Mouse (Mus musculus) MEL (cell line): Measurements from ENCODE around the gene Zmynd10. TPM values are rescaled to one million over a fixed set of nuclear protein-coding genes. Genes with fewer than 3 reads are reported as not detected.
A peak's percentile ranks its signal among the peaks of the same experiment; 100 is the strongest.

ENCODE experiments used
- DNase-seq: peaks from one replicate; pipeline ENCODE4 v3.0.0; 2011; ENCODE audit warnings: low read depth, low spot score
- H3K27ac ChIP-seq: 2 replicates; pipeline ENCODE4 v1.5.1; 2012; ENCODE audit warnings: low read depth, mild to moderate bottlenecking, control low read depth, low read length, moderate library complexity; ENCODE audit not compliant: control insufficient read depth
- H3K27me3 ChIP-seq, 2 experiments: fragments of 150-350 bp in 1 of 2; sonication (generic) in 1 of 2; 2 replicates each; pipeline ENCODE4 v1.6.1; 2012; ENCODE audit warnings: low read length in 2 of 2, mild to moderate bottlenecking in 2 of 2, improper control_type of control experiment in 1 of 2, moderate library complexity in 1 of 2; ENCODE audit not compliant: insufficient read depth in 2 of 2, control insufficient read depth in 1 of 2
- H3K36me3 ChIP-seq, 2 experiments: 2 replicates each; pipeline ENCODE4 v1.6.1; 2012 to 2014; ENCODE audit warnings: low read length in 2 of 2, improper control_type of control experiment in 1 of 2, inconsistent platforms in 1 of 2, mild to moderate bottlenecking in 1 of 2; ENCODE audit not compliant: insufficient read depth in 2 of 2, control insufficient read depth in 1 of 2
- H3K4me1 ChIP-seq, 2 experiments: fragments of 150-350 bp in 1 of 2; sonication (generic) in 1 of 2; 2 replicates each; pipeline ENCODE4 v1.6.1; 2012; ENCODE audit warnings: low read length in 2 of 2, improper control_type of control experiment in 1 of 2, mild to moderate bottlenecking in 1 of 2; ENCODE audit not compliant: insufficient read depth in 2 of 2, control insufficient read depth in 1 of 2
- H3K4me3 ChIP-seq, 2 experiments: fragments of 150-350 bp in 1 of 2; sonication (generic) in 1 of 2; 2 replicates each; pipeline ENCODE4 v1.5.1; 2012; ENCODE audit warnings: low read depth in 2 of 2, low read length in 2 of 2, mild to moderate bottlenecking in 2 of 2, moderate library complexity in 2 of 2, control low read depth in 1 of 2, improper control_type of control experiment in 1 of 2; ENCODE audit not compliant: control insufficient read depth in 1 of 2, insufficient read depth in 1 of 2
- H3K79me2 ChIP-seq: 2 replicates; pipeline ENCODE4 v1.6.1; 2012; ENCODE audit warnings: mild to moderate bottlenecking, low read length, moderate library complexity; ENCODE audit not compliant: control insufficient read depth, poor library complexity, insufficient read depth
- H3K9ac ChIP-seq: 2 replicates; pipeline ENCODE4 v1.6.1; 2012; ENCODE audit warnings: low read depth, mild to moderate bottlenecking, control low read depth, low read length, moderate library complexity; ENCODE audit not compliant: control insufficient read depth, poor library complexity, severe bottlenecking
- H3K9me3 ChIP-seq: fragments of 150-350 bp; sonication (generic); replicated peaks from 2 replicates; pipeline ENCODE4 v1.6.1; 2012; ENCODE audit warnings: mild to moderate bottlenecking, low read length, improper control_type of control experiment, moderate library complexity; ENCODE audit not compliant: insufficient read depth
- BHLHE40 ChIP-seq: IDR thresholded peaks from 2 replicates; pipeline ENCODE4 v1.6.1; 2012; ENCODE audit warnings: low read depth, mild to moderate bottlenecking, inconsistent platforms, low read length, improper control_type of control experiment, borderline replicate concordance
- CHD1 ChIP-seq: IDR thresholded peaks from 2 replicates; pipeline ENCODE4 v1.6.1; 2012; ENCODE audit warnings: low read depth, mild to moderate bottlenecking, inconsistent platforms, low read length, improper control_type of control experiment
- CHD2 ChIP-seq: IDR thresholded peaks from 2 replicates; pipeline ENCODE4 v1.6.1; 2011; ENCODE audit warnings: low read length, improper control_type of control experiment
- CTCF ChIP-seq, 3 experiments: IDR thresholded peaks in 2 of 3; conservative IDR thresholded peaks in 1 of 3; 2 replicates each; pipeline ENCODE4 v1.5.1; 2011 to 2012; ENCODE audit warnings: low read length in 3 of 3, low read depth in 2 of 3, mild to moderate bottlenecking in 2 of 3, improper control_type of control experiment in 1 of 3, inconsistent platforms in 1 of 3, mixed read lengths in 1 of 3, moderate library complexity in 1 of 3; ENCODE audit not compliant: control insufficient read depth in 1 of 3, insufficient read depth in 1 of 3, poor library complexity in 1 of 3, severe bottlenecking in 1 of 3
- E2F4 ChIP-seq: IDR thresholded peaks from 2 replicates; pipeline ENCODE4 v1.6.1; 2011; ENCODE audit warnings: low read depth, low read length, improper control_type of control experiment, borderline replicate concordance
- ELF1 ChIP-seq: IDR thresholded peaks from 2 replicates; pipeline ENCODE4 v1.6.1; 2014; ENCODE audit warnings: low read depth, mild to moderate bottlenecking, inconsistent platforms, low read length, improper control_type of control experiment, moderate library complexity
- EP300 ChIP-seq, 2 experiments: IDR thresholded peaks; 2 replicates each; pipeline ENCODE4 v1.6.1; 2011; ENCODE audit warnings: improper control_type of control experiment in 2 of 2, low read length in 2 of 2, low read depth in 1 of 2, mild to moderate bottlenecking in 1 of 2
- ETS1 ChIP-seq: IDR thresholded peaks from 2 replicates; pipeline ENCODE4 v1.6.1; 2012; ENCODE audit warnings: low read depth, mild to moderate bottlenecking, inconsistent platforms, low read length, improper control_type of control experiment, moderate library complexity
- GATA1 ChIP-seq: IDR thresholded peaks from 2 replicates; pipeline ENCODE4 v1.6.1; 2011; ENCODE audit warnings: low read depth, low read length, improper control_type of control experiment
- HCFC1 ChIP-seq: IDR thresholded peaks from 2 replicates; pipeline ENCODE4 v1.6.1; 2012; ENCODE audit warnings: low read depth, mild to moderate bottlenecking, inconsistent platforms, low read length, improper control_type of control experiment, moderate library complexity
- JUND ChIP-seq: IDR thresholded peaks from 2 replicates; pipeline ENCODE4 v1.6.1; 2011; ENCODE audit warnings: low read depth, mild to moderate bottlenecking, improper control_type of control experiment, low read length
- KAT2A ChIP-seq: conservative IDR thresholded peaks from 2 replicates; pipeline ENCODE4 v1.6.1; 2012; ENCODE audit warnings: low read depth, low read length, improper control_type of control experiment, inconsistent platforms
- MAX ChIP-seq: IDR thresholded peaks from 2 replicates; pipeline ENCODE4 v1.6.1; 2011; ENCODE audit warnings: low read length, improper control_type of control experiment
- MEF2A ChIP-seq: IDR thresholded peaks from 2 replicates; pipeline ENCODE4 v1.6.1; 2014; ENCODE audit warnings: low read depth, mild to moderate bottlenecking, inconsistent platforms, low read length, improper control_type of control experiment; ENCODE audit not compliant: poor library complexity, insufficient replicate concordance, severe bottlenecking; ENCODE audit errors: extremely low read depth
- MXI1 ChIP-seq: IDR thresholded peaks from 2 replicates; pipeline ENCODE4 v1.6.1; 2011; ENCODE audit warnings: mild to moderate bottlenecking, low read depth, low read length, improper control_type of control experiment
- MYB ChIP-seq: IDR thresholded peaks from 2 replicates; pipeline ENCODE4 v1.6.1; 2011; ENCODE audit warnings: mild to moderate bottlenecking, low read depth, low read length, improper control_type of control experiment
- MYC ChIP-seq: IDR thresholded peaks from 2 replicates; pipeline ENCODE4 v1.6.1; 2011; ENCODE audit warnings: low read depth, mild to moderate bottlenecking, low read length, improper control_type of control experiment, moderate library complexity
- NELFE ChIP-seq: IDR thresholded peaks from 2 replicates; pipeline ENCODE4 v1.6.1; 2011; ENCODE audit warnings: low read depth, low read length, improper control_type of control experiment
- NRF1 ChIP-seq: IDR thresholded peaks from 2 replicates; pipeline ENCODE4 v1.6.1; 2014; ENCODE audit warnings: low read depth, mild to moderate bottlenecking, inconsistent platforms, low read length, improper control_type of control experiment, moderate library complexity; ENCODE audit not compliant: poor library complexity, insufficient read depth, severe bottlenecking
- POLR2A ChIP-seq, 2 experiments: IDR thresholded peaks; 2 replicates each; pipeline ENCODE4 v1.6.1; 2011 to 2012; ENCODE audit warnings: low read length in 2 of 2, mild to moderate bottlenecking in 2 of 2, control low read depth in 1 of 2, improper control_type of control experiment in 1 of 2, low read depth in 1 of 2, moderate library complexity in 1 of 2; ENCODE audit not compliant: control insufficient read depth in 1 of 2, insufficient read depth in 1 of 2, poor library complexity in 1 of 2
- POLR2AphosphoS2 ChIP-seq: IDR thresholded peaks from 2 replicates; pipeline ENCODE4 v1.6.1; 2011; ENCODE audit warnings: low read length, improper control_type of control experiment
- RAD21 ChIP-seq: IDR thresholded peaks from 2 replicates; pipeline ENCODE4 v1.6.1; 2011; ENCODE audit warnings: mild to moderate bottlenecking, low read depth, low read length, improper control_type of control experiment
- SIN3A ChIP-seq: IDR thresholded peaks from 2 replicates; pipeline ENCODE4 v1.6.1; 2012; ENCODE audit warnings: low read length, improper control_type of control experiment, inconsistent platforms
- SMC3 ChIP-seq: IDR thresholded peaks from 2 replicates; pipeline ENCODE4 v1.6.1; 2011; ENCODE audit warnings: low read depth, low read length, improper control_type of control experiment
- TAL1 ChIP-seq: IDR thresholded peaks from 2 replicates; pipeline ENCODE4 v1.6.1; 2012; ENCODE audit warnings: mild to moderate bottlenecking, inconsistent platforms, low read length, moderate library complexity, mixed read lengths
- TBP ChIP-seq: IDR thresholded peaks from 2 replicates; pipeline ENCODE4 v1.8.0; 2011; ENCODE audit warnings: low read depth, low read length, improper control_type of control experiment
- ZMIZ1 ChIP-seq: IDR thresholded peaks from 2 replicates; pipeline ENCODE4 v1.6.1; 2012; ENCODE audit warnings: low read depth, mild to moderate bottlenecking, inconsistent platforms, low read length, improper control_type of control experiment, moderate library complexity
- ZNF384 ChIP-seq: IDR thresholded peaks from 2 replicates; pipeline ENCODE4 v1.6.1; 2012; ENCODE audit warnings: low read depth, mild to moderate bottlenecking, inconsistent platforms, low read length, improper control_type of control experiment
- polyA plus RNA-seq, 2 experiments: library from polyadenylated mRNA; stranded (reverse) in 1 of 2; unstranded in 1 of 2; fragments of >175 nt in 1 of 2; fragments of >200 nt in 1 of 2; gene quantifications; 2 replicates each; pipeline versions ENCODE4 v1.2.1 to v1.2.4; 2012; ENCODE audit warnings: low replicate concordance in 2 of 2, low read depth in 1 of 2; ENCODE audit not compliant: insufficient read length in 2 of 2, insufficient read depth in 1 of 2, missing spikeins in 1 of 2
- total RNA-seq: library from RNA; depleted of rRNA; stranded (reverse); fragments of 300-350 nt; gene quantifications from 2 replicates; pipeline ENCODE4 v1.2.3, GENCODE M21; 2012

The Zmynd10 gene
- total and polyA plus RNA-seq, 3 experiments = 0.31 to 0.85 TPM; not detected in 1

DNA sequence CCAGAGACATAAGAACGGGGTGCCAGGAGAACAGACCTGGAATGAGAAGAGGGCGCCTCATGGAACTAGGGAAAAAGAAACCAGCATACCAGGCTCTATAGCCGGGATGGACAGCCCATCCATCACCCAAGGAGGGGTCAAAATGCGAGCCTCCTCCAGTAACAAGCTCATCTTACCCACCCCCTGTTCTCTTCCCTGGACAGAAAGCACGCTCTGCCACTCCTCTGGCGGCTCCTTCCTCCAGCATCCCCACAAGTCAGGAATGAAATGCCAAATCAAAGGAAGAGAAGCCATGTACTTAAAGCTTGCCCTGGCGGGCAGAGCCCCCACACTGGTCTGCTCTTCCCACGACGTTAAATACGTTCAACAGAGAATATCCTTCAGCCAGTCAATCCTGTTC lies 6.1 kb upstream of the Zmynd10 start:
- H3K27ac ChIP-seq = no peak overlapping the region
- no peaks in the 10 kb centered on the region for H3K9me3 ChIP-seq
- peak overlapping the region in 1 of 2 experiments; percentile 90; a peak in 1 of 4 replicates for H3K4me3 ChIP-seq

DNA sequence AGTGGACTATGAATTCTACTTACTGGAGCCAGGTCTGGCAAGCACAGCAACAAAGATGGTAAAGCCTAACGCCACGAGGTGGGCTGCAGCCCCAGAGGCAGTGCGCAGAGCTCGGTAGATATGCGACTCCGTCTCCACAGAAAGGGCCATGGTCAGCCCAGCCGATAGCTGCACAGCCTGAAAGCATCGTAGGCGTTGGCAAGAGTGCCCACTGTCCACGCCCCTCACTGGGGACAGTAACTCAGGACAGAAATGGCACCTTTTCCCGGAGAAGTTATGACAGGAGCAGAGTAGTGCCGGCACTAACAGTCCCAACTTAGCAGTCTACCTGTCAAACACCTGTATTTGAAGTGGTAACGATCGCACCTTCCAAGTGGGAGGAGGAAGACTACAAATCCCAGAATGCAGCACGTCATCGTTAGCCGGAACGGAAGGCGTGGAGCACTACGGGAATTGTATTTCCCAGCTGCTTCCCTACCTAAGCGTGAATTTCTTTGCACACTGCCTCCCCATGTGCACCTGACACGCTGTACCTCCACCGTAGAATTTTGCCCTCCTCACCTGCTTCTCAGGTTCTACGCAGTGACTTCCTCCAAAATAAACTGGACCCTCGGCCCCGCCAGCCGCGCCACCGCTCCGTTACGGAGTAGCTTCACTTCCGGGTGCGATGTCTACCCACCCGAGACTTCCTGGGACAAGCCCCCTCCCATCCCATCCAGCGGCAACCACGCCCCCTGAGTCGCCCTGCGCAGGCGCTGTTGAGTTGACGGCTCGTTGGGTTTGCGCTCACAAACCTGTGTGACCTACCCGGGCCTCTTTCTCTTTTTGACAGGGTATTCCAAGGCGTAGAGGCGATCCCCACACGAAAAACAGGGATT lies 5.4 kb upstream of the Zmynd10 start, which contains the start of the genes Cyb561d2 and Nprl2:
TSS of gene Cyb561d2 (minus strand) at position 720 of the 878 bp plus-strand sequence.
TSS of gene Nprl2 (plus strand) at position 753 of the 878 bp plus-strand sequence.
- Histone ChIP-seq H3K9me3 (no peaks in the 10 kb centered on the region), H3K36me3 (peaks cover 0 to 6% of the 10 kb centered on the region in 2 experiments; a peak in 2 of 4 replicates), H3K79me2 (peaks cover 16% of the 10 kb centered on the region), H3K4me3 (peak within 1 kb of the TSS; percentile 72 to 90)
- TF ChIP-seq TBP (peak; percentile 74), ZMIZ1 (no peak), ETS1 (no peak), NRF1 (peak; percentile 89), ZNF384 (no peak), MAX (peak; percentile 10; the same call in 1 of the 2 replicates), SMC3 (no peak), EP300 (IDR thresholded peaks at IDR 0.05; ENCODE audit: low read depth in 1 of 2, low read length in 2 of 2) (no peak), MXI1 (peak; percentile 83), CHD2 (peak; percentile 77), POLR2A (IDR thresholded peaks at IDR 0.05; ENCODE audit: control insufficient read depth in 1 of 2, insufficient read depth in 1 of 2, low read depth in 1 of 2, low read length in 2 of 2, poor library complexity in 1 of 2) (peak; percentile 48 to 83; a peak in 3 of 4 replicates), POLR2AphosphoS2 (0 out of 2 replicates have a peak, but pooled peaks have one; percentile 67), GATA1 (no peak), TAL1 (no peak), RAD21 (no peak), KAT2A (peak; percentile 99), E2F4 (no peak), CTCF (IDR thresholded peaks at IDR 0.05 in 2 of 3, conservative IDR thresholded peaks at IDR 0.05 in 1 of 3; ENCODE audit: control insufficient read depth in 1 of 3, insufficient read depth in 1 of 3, low read depth in 2 of 3, low read length in 3 of 3, poor library complexity in 1 of 3, severe bottlenecking in 1 of 3) (no peak), CHD1 (no peak), HCFC1 (peak; percentile 99), MEF2A (no peak), MYB (peak; percentile 57; the same call in 1 of the 2 replicates), BHLHE40 (no peak), NELFE (peak; percentile 82), MYC (peak; percentile 89), SIN3A (peak; percentile 95), ELF1 (peak; percentile 91), JUND (no peak)
- TF ChIP-seq, all 39 proteins: peak for 14
- Histone ChIP-seq H3K9ac (peak within 1 kb of the TSS; percentile 82), H3K27ac (peak within 1 kb of the TSS; percentile 83), H3K4me1 (peaks cover 0 to 13% of the 10 kb centered on the region in 2 experiments; a peak in 1 of 4 replicates), H3K27me3 (no peaks in the 10 kb centered on the region)
- peak; percentile 97 for DNase-seq

More for the DNA sequence above, 6.1 kb upstream of the Zmynd10 start:
- no peaks in the 10 kb centered on the region for H3K27me3 ChIP-seq
- H3K79me2 ChIP-seq = peaks cover 23% of the 10 kb centered on the region
- peaks cover 0 to 9% of the 10 kb centered on the region in 2 experiments; a peak in 2 of 4 replicates for H3K36me3 ChIP-seq
- peaks cover 0 to 19% of the 10 kb centered on the region in 2 experiments; a peak in 1 of 4 replicates for H3K4me1 ChIP-seq
- H3K9ac ChIP-seq = peak overlapping the region; percentile 33; the same call in 1 of the 2 replicates
- DNase-seq = no peak
- no peak for TF ChIP-seq SMC3
